Mouse (Mus musculus) naive thymus-derived CD4-positive, alpha-beta T cell, adult 2 months (primary cell): Measurements from ENCODE around the gene Vps33a.
"Not testable (repeated sequence)": the region's sequence is repeated elsewhere in the genome, so short reads cannot be mapped to it uniquely, and the experiment has no call there.

Source experiments
- DNase-seq: peaks from one replicate; pipeline ENCODE4 v3.0.0-alpha.2; 2011; ENCODE audit warnings: low read depth

Vps33a gene

DNA sequence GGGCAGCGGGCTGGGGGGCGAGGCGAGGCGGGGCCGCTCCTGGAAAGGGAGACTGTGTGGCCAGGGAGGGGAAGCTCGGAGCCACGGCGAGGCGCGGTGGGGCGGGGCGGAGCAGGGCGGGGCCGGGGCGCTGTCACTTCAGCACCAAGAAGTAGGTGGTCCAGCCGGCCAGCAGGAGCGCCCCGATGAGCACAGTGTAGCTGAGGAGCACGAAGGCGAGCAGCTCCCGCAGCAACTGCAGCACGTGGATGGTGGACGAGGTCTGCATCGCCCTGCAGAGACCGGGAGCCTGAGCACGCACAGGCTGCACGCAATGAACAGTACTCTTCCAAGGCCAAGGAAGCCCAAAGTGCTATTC is 48.5 kb downstream of the Vps33a start:
- no peak for DNase-seq

DNA sequence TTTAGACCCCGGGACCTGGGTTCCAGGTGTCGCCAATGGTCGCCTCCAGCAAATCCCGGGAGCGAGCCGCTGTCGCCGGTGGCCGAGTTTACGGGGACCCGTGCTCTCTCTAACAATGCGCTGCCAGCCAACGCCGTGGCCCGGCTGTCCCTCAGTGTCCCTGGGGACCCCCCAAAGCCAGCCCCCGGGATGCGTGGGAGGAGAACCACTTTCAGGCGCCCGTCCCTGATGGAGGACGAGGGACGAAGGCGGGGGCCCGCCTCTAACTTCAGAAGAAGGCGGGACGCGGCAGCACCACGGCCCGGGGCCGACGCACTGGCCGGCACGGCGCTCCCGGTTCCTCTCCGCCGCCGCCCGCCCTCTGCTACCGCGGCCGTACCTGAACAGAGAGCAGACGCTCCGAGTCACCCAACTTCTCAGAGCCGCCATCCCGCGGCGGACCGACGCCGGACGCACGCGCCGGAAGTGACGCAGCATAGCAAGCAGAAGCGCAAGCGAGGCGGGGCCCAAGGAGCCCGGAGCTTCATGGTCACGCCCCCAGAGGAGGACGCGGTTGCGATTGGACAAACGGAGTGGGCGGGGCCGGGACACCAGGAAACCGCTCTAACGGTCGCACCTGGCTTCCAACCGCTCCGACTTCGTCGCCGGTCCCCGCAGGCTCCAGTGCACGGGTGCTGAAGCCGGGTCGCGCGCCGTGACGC is 49.0 kb downstream of the Vps33a start, which contains the start of gene Diablo:
Diablo (minus strand) TSS at position 485 of the 701 bp plus-strand sequence.
- DNase-seq: peak; percentile 99

DNA sequence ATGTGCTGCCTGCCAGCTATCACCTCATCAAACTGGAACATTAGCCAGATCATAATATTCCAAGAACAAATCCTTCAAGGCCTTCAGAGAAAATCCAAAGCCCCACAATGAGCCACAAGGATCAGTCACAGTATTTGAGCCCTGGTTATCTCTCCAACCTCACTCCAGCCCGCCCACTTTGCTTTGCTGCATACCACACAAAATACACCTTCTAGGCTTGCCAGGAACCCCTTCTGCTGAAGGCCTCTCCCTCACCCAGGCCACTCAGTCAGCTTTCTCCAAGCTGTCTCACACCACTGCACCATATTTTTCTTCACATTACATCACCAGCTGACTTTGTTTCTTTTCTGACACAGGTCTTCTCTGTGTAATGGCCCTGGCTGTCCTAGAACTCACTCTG is 50.7 kb downstream of the Vps33a start:
- DNase-seq: no peak

- no peak for DNase-seq
Measured at GRCm38 (mm10) chr5:123521621-123522020, 51.2 kb downstream of the Vps33a start.

GRCm38 (mm10) chr5:123520666-123521065 is 52.2 kb downstream of the Vps33a start:
- DNase-seq: no peak

GRCm38 (mm10) chr5:123514871-123515270 is 58.0 kb downstream of the Vps33a start:
- no peak for DNase-seq

DNA sequence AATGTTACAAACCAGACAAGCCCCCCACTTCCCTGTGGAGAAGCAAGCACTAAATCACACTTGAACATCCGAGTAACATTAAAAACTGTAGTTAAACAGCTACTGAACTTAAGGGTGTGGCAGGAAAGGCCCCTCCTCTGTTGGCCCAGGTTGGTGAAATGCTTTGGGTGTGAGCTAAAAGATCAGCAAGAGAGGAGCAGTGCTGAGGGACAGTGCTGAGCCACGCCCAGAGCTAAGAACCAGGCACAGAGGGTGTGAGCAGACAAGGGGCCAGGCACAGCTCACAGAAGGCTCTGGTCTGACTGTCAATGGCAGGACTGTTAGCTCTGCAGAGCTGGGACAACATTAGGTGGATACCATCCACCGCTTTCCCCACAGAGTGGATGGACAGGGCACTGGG is 60.7 kb downstream of the Vps33a start:
- no peak for DNase-seq

DNA sequence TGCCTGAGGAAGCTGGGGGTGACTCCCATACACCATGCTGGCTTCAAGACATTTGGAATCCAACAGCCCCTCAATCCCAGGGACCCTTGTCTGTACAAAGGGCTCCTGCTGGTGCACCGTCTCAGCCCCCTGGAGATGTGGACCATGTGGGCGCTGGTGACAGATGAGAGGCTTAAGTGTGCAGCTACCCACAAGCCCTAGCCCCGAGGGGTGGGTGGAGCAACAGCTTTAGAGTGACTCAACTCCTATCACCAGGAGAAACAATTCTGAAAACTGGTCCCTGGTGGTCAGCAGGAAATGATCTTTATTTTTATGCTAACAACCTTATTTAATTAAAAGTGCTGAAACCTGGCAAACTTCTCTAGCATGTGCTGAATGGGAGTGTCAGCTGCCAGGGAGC is 61.4 kb downstream of the Vps33a start:
- not testable (repeated sequence) for DNase-seq

DNA sequence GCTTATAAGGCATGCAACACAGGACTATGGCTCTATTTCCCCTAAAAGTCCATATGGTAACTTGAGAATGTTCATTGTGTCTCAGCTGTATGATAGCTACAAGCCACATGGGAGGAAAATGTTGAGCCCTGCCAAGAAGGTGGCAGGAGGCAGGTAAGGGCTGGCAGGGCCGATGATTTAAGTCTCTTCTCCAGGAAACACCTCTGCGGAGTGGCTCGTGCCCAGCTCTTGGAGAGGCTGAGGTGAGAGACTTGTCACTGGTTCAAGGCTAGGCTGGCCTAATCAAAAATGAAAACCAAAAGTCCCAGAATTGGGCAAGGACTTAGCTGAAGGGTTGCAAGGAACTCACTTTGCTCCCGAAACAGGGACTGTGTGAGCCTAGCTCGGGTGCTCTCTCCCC is 62.7 kb downstream of the Vps33a start, which contains the start of gene B3gnt4:
B3gnt4 (plus strand) TSS at position 301 of the 400 bp plus-strand sequence.
- DNase-seq: no peak

- DNase-seq: peak; percentile 26
Measured at GRCm38 (mm10) chr5:123508921-123509320, 63.9 kb downstream of the Vps33a start.

GRCm38 (mm10) chr5:123507936-123508723 is 64.7 kb downstream of the Vps33a start:
- DNase-seq: peak; percentile 87

DNA sequence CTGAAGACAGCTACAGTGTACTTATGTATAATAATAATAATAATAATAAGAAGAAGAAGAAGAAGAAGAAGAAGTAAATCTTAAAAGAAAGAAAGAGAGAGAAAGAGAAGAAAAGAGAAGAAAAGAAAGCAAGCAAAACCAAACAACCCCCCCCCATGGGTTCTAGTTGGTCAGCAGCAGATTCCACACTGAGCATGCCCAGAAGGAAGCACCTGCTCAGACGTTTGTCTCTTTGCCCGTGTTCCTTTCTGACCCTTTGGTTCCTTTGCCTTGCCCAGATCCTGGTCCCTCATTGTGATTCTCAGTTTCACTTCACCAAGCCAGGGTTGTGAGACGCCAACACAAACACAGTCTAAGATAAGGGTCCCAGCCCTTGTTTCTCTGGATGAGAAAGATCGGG is 70.9 kb downstream of the Vps33a start:
- no peak for DNase-seq

- peak; percentile 44 for DNase-seq
Measured at GRCm38 (mm10) chr5:123499717-123500116, 73.1 kb downstream of the Vps33a start.

DNA sequence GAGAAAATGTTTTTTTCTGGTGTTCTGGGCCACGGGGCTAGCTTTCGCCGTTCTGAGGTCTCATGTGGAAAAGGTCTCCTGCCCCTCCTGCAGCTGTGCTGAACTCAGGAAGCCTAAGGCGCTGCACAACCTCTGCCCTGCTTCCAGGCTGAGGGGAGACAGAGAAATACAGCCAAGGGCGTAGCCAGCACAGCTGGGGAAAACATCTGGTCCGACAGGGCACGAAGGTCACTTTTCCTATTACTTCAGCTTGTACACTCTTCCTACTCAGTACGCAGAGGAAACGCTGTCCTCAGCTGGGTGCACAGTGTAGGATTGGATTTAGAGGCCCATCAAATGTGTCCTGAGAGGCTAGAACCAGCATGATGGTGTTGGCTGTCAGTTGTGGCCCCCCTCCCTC is 82.9 kb downstream of the Vps33a start:
- no peak for DNase-seq

DNA sequence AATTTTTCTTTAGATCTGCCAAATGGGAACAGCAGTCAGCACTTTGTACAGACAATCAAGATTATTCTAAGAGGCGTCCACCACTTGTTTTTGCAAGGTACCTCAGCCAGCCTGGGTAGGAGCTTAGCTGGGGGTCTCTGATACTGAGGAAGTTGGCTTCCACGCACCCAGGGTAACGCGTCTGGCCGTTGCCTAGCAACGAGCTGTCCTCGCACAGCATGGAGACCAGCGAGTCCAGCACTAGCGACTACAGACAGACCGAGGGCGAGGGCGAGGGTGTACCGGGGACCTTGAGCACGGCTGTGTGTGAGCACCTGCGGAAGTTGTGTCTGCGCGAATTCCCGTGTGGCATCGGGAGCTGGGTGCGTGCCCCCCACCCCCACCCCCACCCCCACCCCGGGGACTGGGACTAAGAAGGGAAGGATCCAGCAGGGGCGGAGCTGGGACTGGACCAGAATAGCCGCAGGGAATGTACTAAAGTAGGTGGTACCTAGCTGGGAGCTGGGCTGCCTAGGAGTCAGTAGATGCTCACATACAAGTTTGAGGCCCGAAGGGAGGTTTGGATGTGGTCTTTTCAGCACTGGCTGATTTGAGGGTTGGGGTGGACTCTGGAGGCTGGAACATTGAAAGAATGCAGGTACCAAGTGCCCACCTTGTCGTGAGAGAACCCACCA is 83.6 kb downstream of the Vps33a start, which contains the start of the genes Lrrc43 and Il31:
Lrrc43 (plus strand) TSS at position 194 of the 674 bp plus-strand sequence.
Il31 (minus strand) TSS at position 378 of the 674 bp plus-strand sequence.
- no peak for DNase-seq

DNA sequence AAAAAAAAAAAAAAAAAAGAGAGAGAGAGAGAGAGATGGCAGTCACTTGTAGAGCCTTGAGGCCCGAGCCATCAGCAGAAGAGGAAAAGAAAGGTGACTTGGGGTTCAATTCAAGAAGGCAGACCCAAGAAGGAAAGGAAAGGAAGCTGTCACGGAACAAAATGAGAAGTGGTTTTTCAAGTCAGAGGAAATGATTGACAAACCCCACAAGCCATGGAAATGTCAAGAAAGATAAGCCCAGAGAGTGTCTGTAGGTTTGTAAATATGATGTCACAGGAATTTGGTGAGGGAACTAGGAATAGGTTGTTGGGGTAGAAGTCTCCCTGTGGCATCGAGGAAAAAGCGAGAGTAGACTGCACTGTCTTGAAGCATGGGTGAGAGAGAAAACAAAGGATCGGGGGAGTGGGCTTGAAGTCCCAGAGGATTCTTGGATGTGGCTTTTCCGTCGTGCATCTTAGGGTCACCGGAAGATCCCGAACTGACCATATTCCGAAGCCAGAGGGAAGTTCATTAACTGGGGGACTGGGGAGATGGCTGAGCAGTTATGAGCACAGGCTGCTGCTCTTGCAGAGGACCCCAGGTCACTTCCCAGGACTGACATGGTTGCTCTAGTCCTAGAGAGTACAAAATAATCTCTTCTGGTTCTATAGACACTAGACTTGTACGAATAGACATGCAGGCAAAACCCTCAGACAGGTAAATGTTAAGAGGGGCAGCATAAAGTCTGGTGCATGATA is 85.0 kb downstream of the Vps33a start:
- DNase-seq: no peak
